Mouse (Mus musculus) liver, embryonic 14.5 days (tissue): ENCODE results near the gene Lhx5.

Experiments used
- CTCF ChIP-seq: IDR thresholded peaks from 2 replicates; pipeline ENCODE4 v1.5.1; 2016; ENCODE audit warnings: antibody characterized with exemption, low read depth, control low read depth
- EP300 ChIP-seq: IDR thresholded peaks from 2 replicates; pipeline ENCODE4 v1.6.1; 2016; ENCODE audit warnings: antibody characterized with exemption, low read depth

DNA sequence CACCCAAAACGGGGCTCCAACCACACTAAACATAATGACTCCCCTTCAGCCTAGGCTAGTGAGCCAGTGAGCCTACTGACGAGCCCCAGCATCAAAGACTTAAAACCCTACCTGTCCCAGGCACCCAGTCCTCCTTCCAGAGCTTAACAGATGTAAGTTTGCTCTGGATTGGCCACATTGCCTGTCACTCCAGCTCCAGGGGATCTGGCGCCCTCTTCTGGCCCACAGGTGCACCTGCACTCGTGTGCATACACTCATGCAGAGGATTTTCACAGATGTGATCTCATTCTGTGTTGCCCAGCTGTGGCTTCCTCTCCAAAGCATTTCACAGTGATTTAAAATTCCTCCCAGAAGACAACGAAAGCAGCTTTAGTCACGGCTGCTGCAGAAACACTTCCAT, 18.1 kb upstream of the Lhx5 start:
- TF ChIP-seq CTCF (peak; percentile 63), EP300 (no peak)
